Mouse (Mus musculus): Measurements from ENCODE around the gene Fam53a.

Gene Fam53a

DNA sequence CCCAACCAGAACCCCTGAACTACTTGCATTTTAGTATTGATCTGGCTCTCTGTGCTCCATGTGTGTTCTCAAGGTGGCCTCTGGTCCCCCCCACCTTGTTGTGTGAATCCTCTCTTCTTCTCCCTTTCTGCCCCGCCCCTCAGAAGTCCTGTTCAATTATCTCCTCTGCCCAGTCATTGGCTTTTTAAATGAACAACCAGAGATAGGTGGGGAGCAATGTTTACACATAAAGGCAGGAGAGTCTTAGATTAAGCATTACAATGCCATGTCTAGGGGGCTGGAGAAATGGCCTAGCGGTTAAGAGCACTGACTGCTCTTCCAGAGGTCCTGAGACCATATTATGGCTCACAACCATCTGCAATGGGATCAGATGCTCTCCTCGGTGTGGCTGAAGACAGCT, 5.9 kb upstream of the Fam53a start:
- CTCF ChIA-PET = interaction anchor here (0.5 kb wide), 1 partner anchor 550 kb away, joined by 4 read pairs; no protein-coding TSS in a partner anchor

- CTCF ChIA-PET = no interaction called here
These were observed 3.1 kb upstream of the Fam53a start for GRCm38 (mm10) chr5:33632526-33632925.

GRCm38 (mm10) chr5:33630615-33631014, 1.2 kb upstream of the Fam53a start:
- CTCF ChIA-PET = no interaction called here

DNA sequence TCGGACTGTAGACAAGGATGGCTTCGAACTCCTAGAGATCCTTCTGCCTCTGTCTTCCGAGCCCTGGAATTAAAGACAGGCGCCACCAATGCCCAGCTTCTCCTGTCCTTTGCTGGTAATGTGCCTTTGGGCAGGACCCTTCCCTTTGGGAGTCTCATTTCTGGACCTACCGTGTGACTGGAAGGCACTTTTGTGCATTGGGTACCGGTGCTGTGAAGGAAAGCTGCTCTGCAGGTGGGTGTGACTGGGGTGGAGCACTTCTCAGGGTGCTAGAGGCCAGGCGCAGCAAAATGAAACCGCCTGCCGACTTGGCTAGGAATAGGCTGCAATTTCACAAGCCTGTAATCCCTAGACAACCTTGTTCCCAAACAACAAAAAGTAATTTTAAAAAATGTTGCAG, 626 bp upstream of the Fam53a start:
- CTCF ChIA-PET = no interaction called here

DNA sequence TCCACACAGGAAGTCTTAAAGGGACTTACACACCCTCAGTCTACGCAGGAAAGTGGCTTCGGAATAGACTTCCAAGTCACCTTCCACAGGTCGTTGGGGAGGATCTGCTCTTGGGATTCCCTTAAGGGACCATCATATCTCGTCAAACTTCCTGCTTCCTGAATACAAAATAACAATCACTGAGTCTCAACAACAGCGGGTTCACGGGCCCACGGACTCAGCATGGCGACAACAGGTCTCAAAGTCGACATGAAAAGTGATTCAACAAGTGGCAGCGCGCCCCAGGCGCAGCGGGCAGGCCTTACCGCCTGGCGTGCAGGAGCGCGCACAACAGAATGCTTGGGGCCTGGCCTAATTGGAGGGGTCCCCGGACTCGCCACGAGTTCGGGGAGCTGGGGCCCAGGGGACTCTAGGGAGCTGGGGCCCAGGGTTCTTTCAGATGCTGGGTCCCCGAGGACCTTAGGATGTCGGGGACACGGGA, 575 bp downstream of the Fam53a start:
- CTCF ChIA-PET = interaction anchor here (0.7 to 1.1 kb wide), 3 partner anchors 11 to 40 kb away, joined by 3 read pairs; no protein-coding TSS in a partner anchor

- CTCF ChIA-PET = no interaction called here
These were observed 1.5 kb downstream of the Fam53a start for GRCm38 (mm10) chr5:33627968-33628367.

GRCm38 (mm10) chr5:33623766-33624165, 5.7 kb downstream of the Fam53a start:
- CTCF ChIA-PET = no interaction called here

DNA sequence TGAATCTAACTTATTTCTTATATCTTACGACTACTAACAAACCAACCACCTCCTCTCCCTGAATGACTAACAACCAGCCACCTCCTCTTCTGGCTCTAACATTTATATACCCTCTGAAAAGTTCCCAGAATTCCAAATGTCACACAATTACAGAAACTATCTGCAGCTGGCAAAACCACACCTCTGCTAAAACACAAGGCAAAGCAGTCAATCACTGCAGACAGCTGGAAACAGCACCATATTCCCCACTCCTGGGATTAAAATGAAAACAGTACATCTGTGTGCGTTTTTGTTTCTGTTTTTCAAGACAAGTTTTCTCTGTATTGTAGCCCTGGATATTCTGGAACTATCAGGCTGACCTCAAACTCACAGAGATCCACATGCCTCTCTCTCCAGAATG, 6.8 kb downstream of the Fam53a start:
- CTCF ChIA-PET = no interaction called here

- CTCF ChIA-PET = no interaction called here
These were observed 15.0 kb downstream of the Fam53a start for GRCm38 (mm10) chr5:33614391-33614790.

- CTCF ChIA-PET = no interaction called here
These were observed 17.6 kb downstream of the Fam53a start for GRCm38 (mm10) chr5:33611795-33612194.

- CTCF ChIA-PET = no interaction called here
These were observed 20.2 kb downstream of the Fam53a start for GRCm38 (mm10) chr5:33609226-33609625.

- CTCF ChIA-PET = no interaction called here
These were observed 22.0 kb downstream of the Fam53a start for GRCm38 (mm10) chr5:33607434-33607833.

DNA sequence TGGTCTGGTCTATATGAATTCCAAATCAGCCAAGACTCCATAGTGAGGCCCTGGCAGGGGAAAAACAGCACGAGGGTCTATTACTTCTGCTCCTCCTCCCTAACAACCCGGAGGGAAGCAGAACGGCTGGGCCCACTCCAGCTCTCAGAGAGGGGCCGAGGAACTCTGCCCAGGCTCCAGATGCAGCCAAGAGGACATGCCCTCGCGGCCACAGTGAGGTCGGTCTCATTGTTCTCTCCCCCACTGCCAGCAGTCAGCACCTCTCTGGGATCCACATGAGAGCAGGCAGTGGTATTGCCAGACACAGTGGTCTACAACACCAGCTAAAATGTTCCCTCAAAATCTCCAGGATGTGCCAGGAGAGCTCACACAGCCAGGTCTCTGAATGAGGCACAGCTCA, 22.8 kb downstream of the Fam53a start:
- CTCF ChIA-PET = no interaction called here

DNA sequence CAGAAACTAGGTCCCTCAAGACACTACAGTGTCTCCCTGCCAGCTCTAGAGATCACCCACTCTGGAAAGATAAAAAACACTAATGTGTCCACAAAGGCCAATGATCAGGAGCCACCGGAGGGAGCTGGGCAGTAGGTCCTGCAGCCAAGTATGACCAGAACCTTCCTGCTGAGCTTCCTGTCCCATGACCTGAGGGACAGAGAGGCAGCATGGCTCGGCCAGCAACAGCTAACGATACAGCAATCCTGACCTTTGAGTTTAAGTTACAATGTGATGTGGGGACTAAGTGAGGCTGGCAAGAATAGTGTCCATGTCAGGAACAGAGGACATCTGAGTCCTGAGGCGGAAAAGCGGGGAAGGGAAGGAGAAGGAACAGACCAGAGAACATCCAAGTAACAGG, 24.1 kb downstream of the Fam53a start:
- CTCF ChIA-PET = no interaction called here

DNA sequence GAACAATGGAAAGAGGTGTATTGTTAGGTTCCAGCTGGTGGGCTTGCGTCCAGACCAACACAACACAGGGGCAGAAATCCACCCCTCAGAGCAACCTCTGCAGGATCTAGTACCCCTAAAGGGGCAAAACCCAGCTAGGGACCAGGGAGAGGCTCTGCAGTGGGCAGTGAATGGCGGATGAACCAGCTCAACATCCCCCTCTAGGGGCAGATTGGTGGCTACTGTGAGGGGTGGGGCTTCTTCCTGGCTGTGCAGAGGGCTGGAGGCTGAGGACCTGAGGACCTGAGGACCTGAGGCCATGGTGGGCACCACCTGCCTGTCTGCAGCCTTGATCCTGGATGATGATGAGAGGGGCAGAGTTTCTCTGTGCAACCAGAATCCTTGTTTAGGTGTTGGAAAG, 35.8 kb downstream of the Fam53a start:
- CTCF ChIA-PET = no interaction called here

DNA sequence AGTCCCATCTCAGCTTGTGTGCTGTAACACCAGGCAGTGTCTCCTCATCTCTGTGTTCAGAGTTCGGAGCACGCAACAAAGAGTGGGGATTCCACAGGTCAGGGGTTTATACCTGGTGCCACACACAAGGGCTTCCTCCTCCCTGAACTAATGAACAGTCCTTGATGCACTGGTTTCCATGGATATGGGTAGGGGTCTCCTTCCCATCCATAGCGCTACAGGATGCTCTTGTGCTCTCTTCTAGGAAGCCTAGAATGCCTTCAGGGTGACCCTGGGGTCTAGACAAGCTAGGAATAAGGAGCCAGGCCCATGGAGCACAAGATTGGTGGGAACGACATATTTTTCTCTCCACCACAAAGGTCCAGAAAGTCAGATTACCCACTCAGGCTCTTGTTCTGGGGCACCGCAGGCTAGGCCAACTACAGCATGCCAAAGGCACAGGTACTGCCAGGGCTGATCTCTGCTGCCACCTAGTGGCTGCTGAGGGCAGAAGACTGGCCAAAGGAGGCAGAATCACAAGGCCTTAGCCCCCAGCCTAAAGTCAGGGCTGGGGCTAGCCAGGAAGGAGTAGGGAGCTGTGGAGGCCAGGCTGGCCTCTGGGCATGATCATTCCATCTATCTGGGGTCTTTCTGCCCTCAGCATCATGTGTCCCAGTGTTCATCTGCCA, 40.1 kb downstream of the Fam53a start:
- CTCF ChIA-PET = no interaction called here

DNA sequence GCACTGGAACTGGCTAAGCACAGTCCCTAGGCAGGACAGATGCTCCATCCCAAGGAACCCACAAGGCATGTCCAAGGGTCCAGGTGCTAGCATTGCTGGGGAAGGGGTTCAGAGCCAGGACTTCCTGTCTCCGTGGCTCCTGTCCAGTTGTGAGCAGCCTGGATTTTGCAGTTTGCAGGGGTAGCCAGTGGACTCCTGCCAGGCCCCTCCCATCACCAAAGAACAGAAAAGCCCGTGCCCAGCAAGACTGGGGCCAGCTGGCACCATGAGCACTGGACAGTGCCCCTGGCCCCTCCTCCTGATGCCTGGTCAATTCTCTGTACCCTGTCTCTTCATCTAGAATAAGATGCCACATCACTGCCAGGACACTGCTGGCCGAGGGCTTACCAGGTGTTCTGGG, 41.4 kb downstream of the Fam53a start:
- CTCF ChIA-PET = no interaction called here

- CTCF ChIA-PET = no interaction called here
These were observed 41.9 kb downstream of the Fam53a start for GRCm38 (mm10) chr5:33587498-33588058.

GRCm38 (mm10) chr5:33580336-33580735, 49.1 kb downstream of the Fam53a start:
- CTCF ChIA-PET = no interaction called here

GRCm38 (mm10) chr5:33574207-33574606, 55.2 kb downstream of the Fam53a start:
- CTCF ChIA-PET = interaction anchor here (0.7 kb wide), 1 partner anchor 659 kb away, joined by 3 read pairs; no protein-coding TSS in a partner anchor

DNA sequence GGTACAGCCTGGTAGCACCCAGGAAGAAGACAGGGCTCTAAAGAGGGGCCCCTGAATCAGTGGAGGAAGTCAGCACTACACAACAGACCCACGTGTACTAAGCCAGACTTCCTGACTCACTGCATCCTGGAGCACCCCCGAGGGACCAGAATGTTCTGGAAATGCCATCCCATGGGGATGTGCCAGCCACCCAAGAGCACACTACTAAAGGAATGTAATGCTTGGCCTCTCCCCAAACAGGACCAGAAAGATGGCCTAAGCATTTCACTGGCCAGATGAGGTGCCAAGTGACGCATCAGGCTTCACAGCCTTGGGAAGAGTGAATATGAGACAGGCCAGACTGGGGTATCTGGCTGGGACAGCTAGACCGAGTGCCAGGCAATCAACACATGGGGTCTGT, 63.5 kb downstream of the Fam53a start:
- CTCF ChIA-PET = no interaction called here

GRCm38 (mm10) chr5:33556277-33556995, 73.0 kb downstream of the Fam53a start:
- CTCF ChIA-PET = no interaction called here

Data from spleen, embryonic (tissue).